Mouse (Mus musculus) thymus, adult 2 months (tissue): ENCODE measurements at regions not wholly inside any gene's neighbourhood (a gene's known extent, or its start where the extent isn't known, plus 50 kb on each side); places are given as distances from the start of the nearest gene placed in this dataset.

Experiments used
- DNase-seq: peaks from one replicate; pipeline ENCODE4 v3.0.0; 2021
- H3K27ac ChIP-seq: fragments of 200-500 bp; 2 replicates; pipeline ENCODE4 v1.5.1; 2012; ENCODE audit warnings: low read length, control low read depth; ENCODE audit not compliant: control insufficient read depth, insufficient read depth
- H3K27me3 ChIP-seq: fragments of 200-500 bp; 2 replicates; pipeline ENCODE4 v1.6.1; 2012; ENCODE audit warnings: mild to moderate bottlenecking, low read length, moderate library complexity, mixed read lengths; ENCODE audit not compliant: control insufficient read depth, insufficient read depth
- H3K36me3 ChIP-seq: fragments of 200-500 bp; 2 replicates; pipeline ENCODE4 v1.6.1; 2012; ENCODE audit warnings: mild to moderate bottlenecking, low read length, moderate library complexity; ENCODE audit not compliant: control insufficient read depth, insufficient read depth
- H3K4me1 ChIP-seq: fragments of 200-500 bp; replicated peaks from 2 replicates; pipeline ENCODE4 v1.6.1; 2012; ENCODE audit warnings: low read length; ENCODE audit not compliant: control insufficient read depth, insufficient read depth
- H3K4me3 ChIP-seq: fragments of 200-500 bp; 2 replicates; pipeline ENCODE4 v1.5.1; 2012; ENCODE audit warnings: mild to moderate bottlenecking, low read length, control low read depth, moderate library complexity; ENCODE audit not compliant: control insufficient read depth, insufficient read depth
- CTCF ChIP-seq: fragments of 200-500 bp; IDR thresholded peaks from 2 replicates; pipeline ENCODE4 v1.5.1; 2012; ENCODE audit warnings: mild to moderate bottlenecking, control low read depth, low read length, moderate library complexity, borderline replicate concordance; ENCODE audit not compliant: control insufficient read depth, poor library complexity, insufficient read depth; ENCODE audit errors: extremely low read depth
- POLR2A ChIP-seq: fragments of 200-500 bp; IDR thresholded peaks from 2 replicates; pipeline ENCODE4 v1.6.1; 2012; ENCODE audit warnings: mild to moderate bottlenecking, low read length, control low read depth, moderate library complexity; ENCODE audit not compliant: control insufficient read depth, poor library complexity, insufficient read depth; ENCODE audit errors: extremely low read depth
- WGBS: fragments of 180-500 bp; shearing (Covaris S2); methylation state at CpG from one replicate; pipeline ENCODE4 v1.1.7; 2018; 5-methylcytosine and 5-hydroxymethylcytosine counted together

- no peak for TF ChIP-seq CTCF
- TF ChIP-seq POLR2A: no peak
- no peaks in the 10 kb centered on the region for H3K4me1 ChIP-seq
- H3K27me3 ChIP-seq: no peaks in the 10 kb centered on the region
- H3K27ac ChIP-seq: no peak overlapping the region
- DNase-seq: no peak
- 93% methylated on average over 5 of the region's 5 CpGs for WGBS
- H3K4me3 ChIP-seq: no peak overlapping the region
- H3K36me3 ChIP-seq: no peaks in the 10 kb centered on the region
These were observed 279.1 kb downstream of the Tns1 start for GRCm38 (mm10) chr1:73845115-73845514.

DNA sequence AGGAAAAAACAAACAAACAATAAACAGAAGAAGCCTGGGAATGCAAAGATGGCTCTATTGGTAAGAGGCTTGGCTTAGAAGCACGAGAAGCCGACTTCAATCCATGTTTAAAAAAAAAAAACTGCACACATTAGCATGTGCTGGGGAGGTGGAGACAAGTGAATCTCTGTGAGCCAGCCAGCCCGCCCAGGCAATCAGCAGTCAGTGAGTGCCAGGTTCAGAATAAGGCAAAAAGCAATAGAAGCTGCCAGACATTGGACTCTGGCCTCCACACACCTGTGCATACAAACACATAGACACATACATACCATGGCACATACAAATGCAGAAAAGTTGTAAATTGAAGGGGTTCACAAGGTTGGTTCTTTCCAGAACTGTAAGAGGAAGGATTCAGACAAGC lies 279.7 kb downstream of the Tns1 start:
- 87% methylated on average over 3 of the region's 3 CpGs for WGBS
- no peak for DNase-seq

DNA sequence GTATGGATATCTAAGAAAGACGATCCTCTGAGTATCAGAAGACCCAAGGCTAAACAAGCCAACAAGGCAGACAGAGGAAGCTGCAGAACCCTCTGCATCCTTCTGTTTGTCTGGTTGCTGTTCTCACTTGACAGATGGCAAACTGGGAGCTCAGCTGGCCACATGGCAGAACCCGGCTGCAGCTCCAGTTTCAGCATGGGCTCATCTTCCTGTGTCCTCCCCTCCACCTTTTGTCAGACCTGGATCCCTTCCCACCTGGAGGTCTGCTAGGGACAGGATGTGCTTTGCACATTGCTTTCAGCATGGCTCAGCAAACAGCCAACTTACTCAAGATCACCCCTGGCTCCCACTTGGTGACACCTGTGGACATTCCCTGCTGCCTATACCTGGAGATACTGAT lies 284.9 kb downstream of the Tns1 start:
- H3K36me3 ChIP-seq: no peaks in the 10 kb centered on the region
- WGBS: 66% methylated on average over 2 of the region's 2 CpGs
- no peaks in the 10 kb centered on the region for H3K4me1 ChIP-seq
- TF ChIP-seq CTCF (no peak), POLR2A (no peak)
- DNase-seq: no peak
- H3K27me3 ChIP-seq: no peaks in the 10 kb centered on the region
- H3K27ac ChIP-seq: no peak overlapping the region
- no peak overlapping the region for H3K4me3 ChIP-seq

More for the DNA sequence above, 279.7 kb downstream of the Tns1 start:
- no peak overlapping the region for H3K27ac ChIP-seq
- no peaks in the 10 kb centered on the region for H3K36me3 ChIP-seq
- H3K27me3 ChIP-seq: no peaks in the 10 kb centered on the region
- H3K4me1 ChIP-seq: no peaks in the 10 kb centered on the region
- TF ChIP-seq CTCF (no peak), POLR2A (no peak)
- no peak overlapping the region for H3K4me3 ChIP-seq

DNA sequence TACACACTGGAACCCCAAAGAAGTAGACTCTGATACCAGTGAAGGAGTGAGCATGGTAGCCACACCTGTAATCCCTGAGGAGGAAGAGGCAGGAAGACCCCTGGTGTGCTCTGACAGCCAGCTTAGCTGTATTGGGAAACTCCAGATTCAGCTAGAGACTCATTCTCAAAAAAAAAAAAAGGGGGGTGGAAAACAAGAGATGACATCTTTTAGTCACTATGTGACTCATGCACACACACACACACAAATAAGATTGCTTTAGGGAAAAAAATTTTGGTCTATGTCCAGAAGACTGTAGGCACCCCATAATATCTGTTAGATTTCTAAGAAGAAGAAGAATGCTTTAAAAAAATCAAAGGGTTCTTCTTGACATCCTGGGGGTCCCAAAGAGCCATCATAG lies 287.6 kb downstream of the Tns1 start:
- no peak for DNase-seq
- H3K27ac ChIP-seq: no peak overlapping the region
- H3K27me3 ChIP-seq: no peaks in the 10 kb centered on the region
- no peaks in the 10 kb centered on the region for H3K36me3 ChIP-seq
- H3K4me3 ChIP-seq: no peak overlapping the region
- TF ChIP-seq POLR2A (no peak), CTCF (no peak)
- H3K4me1 ChIP-seq: no peaks in the 10 kb centered on the region

DNA sequence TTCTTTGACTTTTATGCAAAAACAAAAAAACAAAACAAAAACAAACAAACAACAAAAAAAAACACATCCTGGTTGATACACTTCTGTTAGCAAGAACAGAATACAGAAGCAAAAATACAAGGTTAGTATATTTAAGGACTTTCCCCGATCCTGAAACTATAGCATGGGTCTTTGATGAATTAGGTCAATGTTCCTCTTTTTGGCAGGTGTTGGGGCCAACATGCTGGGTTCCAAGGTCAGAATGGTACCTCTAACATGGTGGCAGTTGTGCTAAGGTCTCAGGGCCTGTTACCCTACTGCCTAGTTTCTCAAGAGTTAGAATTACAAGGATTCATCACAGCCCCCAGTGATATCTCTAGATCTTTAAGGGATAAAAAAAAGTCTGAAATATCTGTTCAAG lies 289.7 kb downstream of the Tns1 start:
- no peak for DNase-seq

DNA sequence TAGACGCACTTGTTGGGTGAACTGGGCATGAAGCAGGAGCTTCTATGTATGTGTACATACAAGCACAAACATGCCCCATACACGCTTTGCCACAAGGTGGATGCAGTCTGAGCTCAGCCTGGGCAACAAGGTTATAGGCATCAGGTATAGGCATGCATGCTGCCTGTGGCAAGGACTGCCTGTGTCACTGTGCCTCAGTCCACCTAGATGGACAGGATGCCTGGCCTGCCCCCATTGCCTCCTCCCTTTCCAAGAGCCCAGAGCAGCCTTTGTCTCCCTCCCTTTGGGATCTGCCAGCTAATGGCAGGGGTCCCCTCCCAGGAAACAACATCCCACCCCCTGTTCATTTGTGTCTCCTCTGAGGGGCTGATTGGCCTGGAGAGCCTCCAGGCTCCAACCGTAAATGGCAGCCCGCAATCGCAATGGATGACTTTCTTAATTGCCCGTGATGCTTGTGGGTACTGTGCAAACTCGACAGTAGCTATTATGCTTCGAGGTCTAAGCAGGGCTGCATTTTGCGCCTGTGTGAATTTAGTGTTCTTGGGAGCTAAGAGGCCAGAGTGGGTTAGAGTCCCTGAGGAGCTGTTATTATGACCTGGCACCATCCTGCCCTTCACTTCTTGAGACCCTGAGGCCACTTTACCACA lies 293.6 kb downstream of the Tns1 start:
- Histone ChIP-seq H3K4me3 (no peak overlapping the region), H3K36me3 (no peaks in the 10 kb centered on the region), H3K27me3 (no peaks in the 10 kb centered on the region), H3K27ac (no peak overlapping the region), H3K4me1 (no peaks in the 10 kb centered on the region)
- no peak for DNase-seq
- no peak for TF ChIP-seq POLR2A
- TF ChIP-seq CTCF: no peak
- WGBS: 92% methylated on average over 9 of the region's 9 CpGs

More for the DNA sequence above, 289.7 kb downstream of the Tns1 start:
- Histone ChIP-seq H3K27ac (no peak overlapping the region), H3K36me3 (no peaks in the 10 kb centered on the region), H3K4me3 (no peak overlapping the region), H3K4me1 (no peaks in the 10 kb centered on the region), H3K27me3 (no peaks in the 10 kb centered on the region)
- TF ChIP-seq POLR2A (no peak), CTCF (no peak)
- WGBS: 63% methylated on average over 1 of the region's 1 CpGs

- H3K4me3 ChIP-seq: no peak overlapping the region
- peak; percentile 16 for DNase-seq
- whole genome bisulfite sequencing: 8% methylated on average over 10 of the region's 10 CpGs
- TF ChIP-seq POLR2A (no peak), CTCF (no peak)
- no peak overlapping the region for H3K27ac ChIP-seq
- no peaks in the 10 kb centered on the region for H3K36me3 ChIP-seq
- H3K4me1 ChIP-seq: no peaks in the 10 kb centered on the region
- H3K27me3 ChIP-seq: no peaks in the 10 kb centered on the region
These were observed 295.3 kb downstream of the Tns1 start for GRCm38 (mm10) chr1:73828996-73829395.
